Mouse (Mus musculus) cerebellum, postnatal 25 days (tissue): ENCODE measurements around the gene Harbi1.
A peak's percentile ranks its signal among the peaks of the same experiment; 100 is the strongest.

Experiments
- DNase-seq, 2 experiments: peaks; one replicate each; pipeline ENCODE4 v3.0.0; 2021; ENCODE audit warnings: mixed read lengths in 2 of 2

The Harbi1 gene

GRCm38 (mm10) chr2:91710272-91711234 is at the start of gene Harbi1, which contains the start of gene Atg13:
TSS of gene Harbi1 (plus strand) at chr2:91710852.
TSS of gene Atg13 (minus strand) at chr2:91710576.
- DNase-seq: peak; percentile 94 to 96

GRCm38 (mm10) chr2:91660981-91661380 is 49.7 kb upstream of the Harbi1 start:
- no peak for DNase-seq

GRCm38 (mm10) chr2:91664780-91665179 is 45.9 kb upstream of the Harbi1 start:
- DNase-seq: no peak

- DNase-seq: no peak
Observed at GRCm38 (mm10) chr2:91666386-91666910, 44.2 kb upstream of the Harbi1 start.

GRCm38 (mm10) chr2:91667747-91668146 is 42.9 kb upstream of the Harbi1 start:
- DNase-seq: no peak

GRCm38 (mm10) chr2:91669326-91669725 is 41.3 kb upstream of the Harbi1 start:
- no peak for DNase-seq

GRCm38 (mm10) chr2:91670038-91670437 is 40.6 kb upstream of the Harbi1 start:
- DNase-seq: no peak

GRCm38 (mm10) chr2:91673587-91673986 is 37.1 kb upstream of the Harbi1 start:
- DNase-seq: no peak

GRCm38 (mm10) chr2:91674895-91675294 is 35.8 kb upstream of the Harbi1 start:
- DNase-seq: peak in 1 of 2 experiments; percentile 24

- no peak for DNase-seq
Observed at GRCm38 (mm10) chr2:91676420-91676819, 34.2 kb upstream of the Harbi1 start.

- DNase-seq: no peak
Observed at GRCm38 (mm10) chr2:91676961-91677360, 33.7 kb upstream of the Harbi1 start.

- peak; percentile 34 to 60 for DNase-seq
Observed at GRCm38 (mm10) chr2:91682850-91683249, 27.8 kb upstream of the Harbi1 start.

- DNase-seq: peak in 1 of 2 experiments; percentile 33
Observed at GRCm38 (mm10) chr2:91683919-91684318, 26.7 kb upstream of the Harbi1 start.

- DNase-seq: peak in 1 of 2 experiments; percentile 35
Observed at GRCm38 (mm10) chr2:91689452-91689851, 21.2 kb upstream of the Harbi1 start.

GRCm38 (mm10) chr2:91695436-91696224 is 15.0 kb upstream of the Harbi1 start:
- DNase-seq: no peak

GRCm38 (mm10) chr2:91696225-91696590 is 14.4 kb upstream of the Harbi1 start:
- DNase-seq: no peak

GRCm38 (mm10) chr2:91699225-91699624 is 11.4 kb upstream of the Harbi1 start:
- DNase-seq: no peak

GRCm38 (mm10) chr2:91701366-91701765 is 9.3 kb upstream of the Harbi1 start:
- DNase-seq: peak; percentile 13 to 28

GRCm38 (mm10) chr2:91705736-91706135 is 4.9 kb upstream of the Harbi1 start:
- DNase-seq: no peak

GRCm38 (mm10) chr2:91706456-91706855 is 4.2 kb upstream of the Harbi1 start:
- no peak for DNase-seq

- DNase-seq: no peak
Observed at GRCm38 (mm10) chr2:91708361-91708760, 2.3 kb upstream of the Harbi1 start.

GRCm38 (mm10) chr2:91711256-91711925 is 739 bp downstream of the Harbi1 start:
- peak in 1 of 2 experiments; percentile 11 for DNase-seq

- DNase-seq: no peak
Observed at GRCm38 (mm10) chr2:91714921-91715320, 4.3 kb downstream of the Harbi1 start.
